Mouse (Mus musculus): ENCODE data around the gene Pde10a.

DNA sequence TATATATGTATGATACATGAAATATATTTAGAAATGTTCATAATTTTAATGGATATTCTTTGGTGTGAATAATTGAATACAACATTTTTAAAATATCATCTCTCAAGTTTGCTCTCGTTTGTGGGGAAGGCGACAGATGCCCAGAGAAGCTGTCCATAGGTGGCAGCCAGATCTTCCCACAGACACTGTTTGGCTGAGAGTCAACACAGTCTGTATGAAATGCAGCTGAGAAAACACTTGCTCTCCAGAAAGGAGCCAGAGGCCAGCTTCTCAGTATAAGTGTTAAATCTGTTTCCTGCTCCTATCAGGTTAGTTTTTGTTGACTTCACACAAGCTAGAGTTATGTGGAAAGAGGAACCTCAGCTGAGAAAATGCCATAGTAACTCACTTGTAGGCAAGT, 461.4 kb downstream of the Pde10a start:
- TF ChIP-seq EP300 (IDR thresholded peaks at IDR 0.05; ENCODE audit: low read depth) = no peak
- no peak for TF ChIP-seq CTCF (IDR thresholded peaks at IDR 0.05; ENCODE audit: low read depth)

Measured in heart, postnatal 0 days (tissue).